Mouse (Mus musculus): ENCODE measurements around the gene Cyp4a10.

DNA sequence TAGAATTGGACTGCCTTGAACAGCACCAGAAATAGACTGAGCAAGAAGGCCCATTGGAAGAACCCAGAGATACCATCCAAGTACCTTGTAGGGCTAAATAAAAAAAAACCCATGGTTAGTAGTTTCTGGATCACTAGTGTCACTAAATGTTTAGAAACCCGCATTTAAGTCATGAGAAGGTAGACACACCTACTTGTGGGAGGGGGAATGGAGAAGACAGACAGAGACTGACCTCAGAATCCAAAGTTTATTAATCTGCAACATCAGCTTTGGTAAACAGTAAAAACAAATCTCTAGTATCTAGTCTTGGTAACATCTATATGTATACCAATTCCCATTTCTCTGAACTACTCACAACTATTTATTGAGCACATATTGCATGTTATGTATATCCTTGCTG, 22.1 kb upstream of the Cyp4a10 start, which contains the start of gene Cyp4a14:
- TF ChIP-seq CTCF (IDR thresholded peaks at IDR 0.05; ENCODE audit: low read depth) (no peak), EP300 (IDR thresholded peaks at IDR 0.05; ENCODE audit: low read depth) (no peak)
